Mouse (Mus musculus): Measurements from ENCODE around the gene Prickle2.

- TF ChIP-seq EP300 (IDR thresholded peaks at IDR 0.05; ENCODE audit: low read depth) (no peak), CTCF (IDR thresholded peaks at IDR 0.05; ENCODE audit: low read depth) (no peak)
These were observed 116.4 kb downstream of the Prickle2 start for GRCm38 (mm10) chr6:92589381-92590065.
